Comparison of ENCODE assay signal across 8 mouse cellular contexts in genomic region chr4:44981974-44982287, GRCm38 (mm10). TPM values are rescaled to one million over a fixed set of nuclear protein-coding genes. Genes with fewer than 3 reads are reported as not detected.
DNase-seq lines count a peak whose midpoint lies in the region; ATAC-seq and TF ChIP-seq lines count a peak whose summit lies in the region.

No protein-coding gene starts in this region.

- no peaks in the 10 kb centered on the region for H3K9me3 ChIP-seq in heart, embryonic 11.5 days (replicated peaks; ENCODE audit: control insufficient read depth, low read length)
- no peaks in the 10 kb centered on the region for H3K9me3 ChIP-seq in intestine, embryonic 16.5 days (ENCODE audit: control insufficient read depth, low read length)
- no peaks in the 10 kb centered on the region for H3K9me3 ChIP-seq in midbrain, embryonic 12.5 days

- H3K4me3 ChIP-seq in heart, embryonic 11.5 days (ENCODE audit: low read depth, low read length) = peak overlapping the region; percentile 88
- H3K4me3 ChIP-seq in bone marrow macrophage, adult 2 months (ENCODE audit: insufficient read depth, low read length) = peak overlapping the region; percentile 93
- H3K4me3 ChIP-seq in intestine, embryonic 16.5 days (ENCODE audit: low read length) = peak overlapping the region; percentile 71
- peak overlapping the region; percentile 55 for H3K4me3 ChIP-seq in midbrain, embryonic 12.5 days

- 31% methylated on average over 5 of the region's 5 CpGs for WGBS in heart, embryonic 11.5 days (ENCODE audit: insufficient replicate concordance)
- 33% methylated on average over 5 of the region's 5 CpGs for whole genome bisulfite sequencing in intestine, embryonic 16.5 days
- 19% methylated on average over 5 of the region's 5 CpGs for WGBS in midbrain, embryonic 12.5 days

- TF ChIP-seq CTCF in bone marrow macrophage, adult 2 months (IDR thresholded peaks at IDR 0.05; ENCODE audit: low read depth, low read length) = no peak

- no peak for ATAC-seq in heart, embryonic 11.5 days (replicated peaks; ENCODE audit: insufficient number of reproducible peaks, low FRiP score, low TSS enrichment)
- 0 out of 2 replicates have a peak, but pooled peaks have one; percentile 0 for ATAC-seq in intestine, embryonic 16.5 days
- ATAC-seq in midbrain, embryonic 12.5 days (ENCODE audit: low FRiP score, low read depth) = no peak
- ATAC-seq in megakaryocyte progenitor cell, adult 5-6 weeks (replicated peaks; ENCODE audit: poor library complexity) = no peak

- H3K9ac ChIP-seq in heart, embryonic 11.5 days (ENCODE audit: low read depth, low read length) = peak overlapping the region; percentile 93
- peak overlapping the region; percentile 95 for H3K9ac ChIP-seq in intestine, embryonic 16.5 days (ENCODE audit: low read depth, low read length)
- H3K9ac ChIP-seq in midbrain, embryonic 12.5 days (replicated peaks) = peak overlapping the region; percentile 59; the same call in 1 of the 2 replicates

- H3K4me1 ChIP-seq in heart, embryonic 11.5 days (ENCODE audit: control insufficient read depth, insufficient read depth, low read length) = peaks cover 22% of the 10 kb centered on the region
- peaks cover 8% of the 10 kb centered on the region for H3K4me1 ChIP-seq in bone marrow macrophage, adult 2 months (ENCODE audit: control insufficient read depth, insufficient read depth, low read length)
- peaks cover 17% of the 10 kb centered on the region for H3K4me1 ChIP-seq in intestine, embryonic 16.5 days (ENCODE audit: control insufficient read depth, insufficient read depth, low read length)
- H3K4me1 ChIP-seq in midbrain, embryonic 12.5 days = peaks cover 11% of the 10 kb centered on the region

- no peak for TF ChIP-seq POLR2A in bone marrow macrophage, adult 2 months (IDR thresholded peaks at IDR 0.05; ENCODE audit: borderline replicate concordance, low read depth, low read length)

- H3K27ac ChIP-seq in heart, embryonic 11.5 days (ENCODE audit: low read depth, low read length) = peak overlapping the region; percentile 90
- H3K27ac ChIP-seq in bone marrow macrophage, adult 2 months (ENCODE audit: insufficient read depth, low read depth, low read length) = no peak overlapping the region
- peak overlapping the region; percentile 87 for H3K27ac ChIP-seq in intestine, embryonic 16.5 days (ENCODE audit: low read length)
- no peak overlapping the region for H3K27ac ChIP-seq in midbrain, embryonic 12.5 days (replicated peaks)

- H3K4me2 ChIP-seq in heart, embryonic 11.5 days = peak overlapping the region; percentile 96
- peak overlapping the region; percentile 81 for H3K4me2 ChIP-seq in intestine, embryonic 16.5 days (ENCODE audit: low read depth, low read length)
- H3K4me2 ChIP-seq in midbrain, embryonic 12.5 days (replicated peaks) = peak overlapping the region; percentile 69

- H3K27me3 ChIP-seq in heart, embryonic 11.5 days (ENCODE audit: control insufficient read depth, insufficient read depth, low read length) = no peaks in the 10 kb centered on the region
- no peaks in the 10 kb centered on the region for H3K27me3 ChIP-seq in intestine, embryonic 16.5 days (replicated peaks; ENCODE audit: control insufficient read depth, insufficient read depth, low read length)
- H3K27me3 ChIP-seq in midbrain, embryonic 12.5 days = no peaks in the 10 kb centered on the region

- no peak for DNase-seq in heart, postnatal 4 days
- DNase-seq in adrenal gland, postnatal 14 days = no peak
- no peak for DNase-seq in ovary, postnatal 36 days (ENCODE audit: low spot score)

- peaks cover 4% of the 10 kb centered on the region; the same call in 1 of the 2 replicates for H3K36me3 ChIP-seq in heart, embryonic 11.5 days (ENCODE audit: control insufficient read depth, insufficient read depth, low read length)
- 0 out of 2 replicates have a peak, but pooled peaks cover 3% of the 10 kb centered on the region for H3K36me3 ChIP-seq in intestine, embryonic 16.5 days (ENCODE audit: control insufficient read depth, insufficient read depth, low read length)
- H3K36me3 ChIP-seq in midbrain, embryonic 12.5 days = no peaks in the 10 kb centered on the region

RNA-seq across cellular contexts. Expression of gene Grhpr, which starts 0.7 kb away (rescaled TPM):
- 84.3 and 87.9 TPM in 2 replicates for polyA plus RNA-seq in heart, embryonic 11.5 days (2014; fragmentation: Nextera tagmentation; extraction: Ambion mirVana)
- total RNA-seq in heart, postnatal 4 days (2021) = 10 to 100 TPM; 46.6 to 47.0 TPM
- 3.6 and 5.3 TPM in 2 replicates for polyA plus RNA-seq in bone marrow macrophage, adult 2 months (2012; ENCODE audit: insufficient read depth, insufficient read length, missing spikeins)
- 142 and 153 TPM in 2 replicates for polyA plus RNA-seq in intestine, embryonic 16.5 days (2015; fragmentation: Nextera tagmentation; extraction: Ambion mirVana)
- polyA plus RNA-seq in midbrain, embryonic 12.5 days (2016; fragmentation: Nextera tagmentation; extraction: Ambion mirVana) = 31.6 and 31.8 TPM in 2 replicates
- total RNA-seq in megakaryocyte progenitor cell, adult 5-6 weeks (2015) = 11.8 and 12.0 TPM in 2 replicates
- total RNA-seq in megakaryocyte progenitor cell, adult 5-6 weeks (2017) = 7.9 and 8.9 TPM in 2 replicates
- total RNA-seq in adrenal gland, postnatal 14 days (2021) = 153 and 188 TPM in 2 replicates

RNA-seq across cellular contexts. Expression of gene Zbtb5, which starts 30.3 kb away (rescaled TPM):
- 16.3 and 17.3 TPM in 2 replicates for polyA plus RNA-seq in heart, embryonic 11.5 days (2014; fragmentation: Nextera tagmentation; extraction: Ambion mirVana)
- 10 to 100 TPM; 10.5 to 11.9 TPM for total RNA-seq in heart, postnatal 4 days (2021)
- 7.3 and 8.4 TPM in 2 replicates for polyA plus RNA-seq in bone marrow macrophage, adult 2 months (2012; ENCODE audit: insufficient read depth, insufficient read length, missing spikeins)
- 12.8 and 13.8 TPM in 2 replicates for polyA plus RNA-seq in intestine, embryonic 16.5 days (2015; fragmentation: Nextera tagmentation; extraction: Ambion mirVana)
- 49.7 TPM in 2 replicates for polyA plus RNA-seq in midbrain, embryonic 12.5 days (2016; fragmentation: Nextera tagmentation; extraction: Ambion mirVana)
- 5.7 and 6.5 TPM in 2 replicates for total RNA-seq in megakaryocyte progenitor cell, adult 5-6 weeks (2015)
- 9.5 and 10.1 TPM in 2 replicates for total RNA-seq in megakaryocyte progenitor cell, adult 5-6 weeks (2017)
- 12.0 and 13.6 TPM in 2 replicates for total RNA-seq in adrenal gland, postnatal 14 days (2021)

RNA-seq across cellular contexts. Expression of gene Polr1e, which starts 36.5 kb away (rescaled TPM):
- 43.1 and 43.6 TPM in 2 replicates for polyA plus RNA-seq in heart, embryonic 11.5 days (2014; fragmentation: Nextera tagmentation; extraction: Ambion mirVana)
- total RNA-seq in heart, postnatal 4 days (2021) = 10 to 100 TPM; 41.6 to 45.0 TPM
- polyA plus RNA-seq in bone marrow macrophage, adult 2 months (2012; ENCODE audit: insufficient read depth, insufficient read length, missing spikeins) = 5.9 and 7.9 TPM in 2 replicates
- polyA plus RNA-seq in intestine, embryonic 16.5 days (2015; fragmentation: Nextera tagmentation; extraction: Ambion mirVana) = 31.1 and 34.1 TPM in 2 replicates
- polyA plus RNA-seq in midbrain, embryonic 12.5 days (2016; fragmentation: Nextera tagmentation; extraction: Ambion mirVana) = 40.7 and 46.3 TPM in 2 replicates
- 50.9 and 65.2 TPM in 2 replicates for total RNA-seq in megakaryocyte progenitor cell, adult 5-6 weeks (2015)
- 47.3 and 53.0 TPM in 2 replicates for total RNA-seq in megakaryocyte progenitor cell, adult 5-6 weeks (2017)
- 15.0 and 18.2 TPM in 2 replicates for total RNA-seq in adrenal gland, postnatal 14 days (2021)

Comparison
In these comparisons a context has a peak if more than half of its experiments do, and no peak if none do; other contexts are left out.
1. H3K27ac ChIP-seq: peak in heart, embryonic 11.5 days (single experiment) and intestine, embryonic 16.5 days (single experiment); none in bone marrow macrophage, adult 2 months (single experiment) and midbrain, embryonic 12.5 days (single experiment).
2. Peak in every context shown above with its lines, with median percentiles within 50 percentile points of each other: H3K4me2 ChIP-seq, H3K4me3 ChIP-seq and H3K9ac ChIP-seq.